Mouse (Mus musculus): ENCODE results near the gene Hopx.
"Not testable (repeated sequence)": the region's sequence is repeated elsewhere in the genome, so short reads cannot be mapped to it uniquely, and the experiment has no call there.

Gene Hopx

DNA sequence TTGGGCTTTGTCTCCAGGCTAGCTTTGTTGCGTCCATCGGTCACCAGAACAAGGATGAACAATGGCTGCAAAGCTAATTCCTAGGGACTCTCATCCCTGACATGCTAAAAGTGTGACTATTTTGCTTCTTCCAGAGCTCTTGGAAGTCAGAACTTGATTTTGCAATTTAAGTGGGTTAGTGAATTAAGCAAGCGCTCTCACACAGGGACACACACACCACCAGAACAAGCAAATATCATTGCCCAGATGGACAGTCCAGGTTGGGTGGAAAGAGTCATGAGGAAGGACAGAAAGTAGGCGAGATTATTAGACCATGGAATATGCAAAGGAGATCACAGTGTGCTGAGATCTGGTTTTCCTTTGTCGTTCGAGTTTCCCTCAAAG lies 14.9 kb downstream of the Hopx start:
- no peak for DNase-seq (ENCODE audit: low spot score)

GRCm38 (mm10) chr5:77099317-77099996 lies 15.5 kb downstream of the Hopx start:
- DNase-seq (ENCODE audit: low spot score) = no peak

GRCm38 (mm10) chr5:77098874-77099273 lies 16.0 kb downstream of the Hopx start:
- DNase-seq (ENCODE audit: low spot score) = no peak

GRCm38 (mm10) chr5:77097686-77098085 lies 17.2 kb downstream of the Hopx start:
- no peak for DNase-seq (ENCODE audit: low spot score)

- not testable (repeated sequence) for DNase-seq (ENCODE audit: low spot score)
Measured at GRCm38 (mm10) chr5:77096194-77096593, 18.7 kb downstream of the Hopx start.

GRCm38 (mm10) chr5:77094510-77095491 lies 20.1 kb downstream of the Hopx start:
- DNase-seq (ENCODE audit: low spot score) = peak; percentile 80

DNA sequence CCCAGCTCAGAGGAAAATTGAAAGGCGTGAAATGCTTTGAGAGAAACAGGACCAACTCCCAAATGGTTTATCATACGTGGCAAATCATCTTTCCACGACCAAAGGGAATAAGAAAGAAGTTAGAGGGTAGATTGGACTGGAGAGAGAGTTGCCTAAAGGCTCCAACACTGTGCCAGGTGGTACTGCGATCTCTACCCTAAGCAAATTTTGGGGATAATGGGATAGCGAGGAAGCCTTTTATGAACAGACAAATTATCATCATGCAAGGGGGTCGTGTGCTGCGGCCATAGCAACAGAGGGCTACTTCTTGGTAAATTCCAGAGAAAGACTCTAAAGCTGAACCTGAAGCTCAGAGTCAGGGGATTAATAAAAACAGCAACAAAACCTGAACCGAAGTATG lies 21.0 kb downstream of the Hopx start:
- DNase-seq (ENCODE audit: low spot score) = no peak

DNA sequence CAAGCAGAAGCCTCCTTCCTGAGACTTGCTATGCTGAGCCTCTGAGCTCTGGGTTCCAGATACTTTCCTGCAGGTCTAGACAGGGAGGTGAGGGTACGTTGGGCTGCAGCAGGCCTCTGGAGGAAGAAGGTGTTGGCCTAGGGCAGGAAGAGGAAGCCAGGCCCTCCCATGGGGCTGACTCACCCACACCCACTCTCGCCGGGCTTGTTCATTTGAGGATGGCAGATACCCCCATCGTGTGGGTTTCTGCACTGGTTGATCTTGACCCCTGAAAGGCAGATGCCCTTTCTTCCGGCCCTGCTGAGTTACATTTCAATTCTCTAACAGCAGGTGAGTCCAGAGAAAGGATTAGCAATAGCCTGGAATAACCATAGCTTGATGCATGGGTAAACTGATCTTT lies 22.4 kb downstream of the Hopx start:
- DNase-seq (ENCODE audit: low spot score) = no peak

DNA sequence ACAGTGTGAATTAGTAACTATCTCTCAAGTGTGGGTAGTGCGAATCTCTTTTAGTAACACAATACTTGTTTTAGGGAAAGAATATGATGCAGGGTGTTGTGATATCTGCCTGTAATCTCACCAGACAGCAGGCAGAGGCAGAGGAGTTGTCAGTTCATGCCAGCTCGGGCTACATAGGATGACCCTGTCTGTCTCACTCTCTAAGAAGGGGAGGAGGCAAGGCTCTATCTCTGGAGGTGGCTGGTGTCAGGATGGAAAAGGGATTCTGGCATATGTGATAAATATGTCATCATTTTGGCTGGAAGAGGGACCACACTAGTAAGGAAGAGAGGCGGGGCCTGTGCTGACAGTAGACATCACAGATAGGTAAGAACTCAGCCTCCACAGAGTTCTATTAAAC lies 23.0 kb downstream of the Hopx start:
- DNase-seq (ENCODE audit: low spot score) = no peak

DNA sequence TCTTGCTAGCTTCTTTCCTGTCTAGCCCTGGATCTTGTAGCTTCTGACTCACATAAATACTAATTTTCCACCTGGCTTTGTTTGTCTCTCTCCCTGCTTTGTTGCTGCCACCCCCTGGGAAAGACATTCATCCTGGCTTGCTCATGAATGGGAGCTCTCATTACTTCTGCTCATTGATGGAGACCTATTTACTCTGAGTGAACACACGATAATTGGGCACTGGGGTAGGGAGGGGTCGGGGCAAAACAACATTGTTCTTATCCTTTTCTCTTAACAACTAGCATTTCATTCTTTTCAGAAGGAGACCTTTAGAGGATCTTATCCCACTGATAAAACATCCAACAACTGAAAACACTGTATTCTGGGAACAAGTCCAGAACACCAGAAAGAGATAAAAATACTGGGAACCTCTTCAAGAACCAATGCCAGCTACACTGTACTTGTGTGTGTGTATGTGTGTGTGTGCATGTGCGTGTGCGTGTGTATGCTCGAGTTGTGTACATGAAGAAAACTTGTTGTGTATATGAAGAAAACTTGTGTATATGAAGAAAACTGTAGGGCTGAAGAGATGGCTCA lies 24.3 kb downstream of the Hopx start:
- no peak for DNase-seq (ENCODE audit: low spot score)

DNA sequence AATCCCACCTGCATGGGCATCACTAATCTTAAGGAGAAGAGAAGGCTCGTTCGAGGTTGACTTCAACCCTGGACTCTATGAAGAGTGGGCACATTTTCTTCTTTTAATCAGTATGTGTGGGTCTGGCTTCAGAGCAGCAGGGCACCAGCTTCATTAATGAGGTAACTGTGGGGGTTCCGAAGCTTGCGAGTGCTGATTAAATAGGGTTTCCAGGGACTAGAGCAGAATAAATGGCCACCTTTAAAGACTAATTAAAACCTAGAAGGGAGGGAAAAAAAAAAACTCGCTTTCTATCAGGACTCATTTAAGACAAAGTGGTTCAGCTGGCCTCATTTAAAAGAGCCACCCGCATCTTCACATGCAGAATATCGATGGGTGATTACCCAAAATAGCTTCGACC lies 25.0 kb downstream of the Hopx start:
- DNase-seq (ENCODE audit: low spot score) = no peak

GRCm38 (mm10) chr5:77089294-77089693 lies 25.6 kb downstream of the Hopx start:
- DNase-seq (ENCODE audit: low spot score) = peak; percentile 57

DNA sequence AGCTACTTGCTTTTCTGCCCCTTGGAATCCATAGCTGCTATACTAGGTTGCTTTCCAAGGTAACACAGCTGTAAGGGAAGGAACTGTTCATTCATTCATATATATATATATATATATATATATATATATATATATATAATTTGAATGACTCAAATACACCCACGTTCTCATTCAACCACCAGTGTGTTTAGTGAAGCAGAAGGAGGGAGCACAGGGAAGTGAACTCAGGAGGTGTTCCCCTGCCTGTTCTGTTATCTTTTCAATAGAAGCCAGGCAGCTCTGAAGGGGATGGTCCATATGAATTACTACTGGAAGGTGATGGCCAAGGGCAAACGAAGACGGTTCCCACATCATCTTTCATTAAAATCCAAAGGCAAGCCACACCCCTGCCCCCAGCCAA lies 27.8 kb downstream of the Hopx start:
- DNase-seq (ENCODE audit: low spot score) = no peak

DNA sequence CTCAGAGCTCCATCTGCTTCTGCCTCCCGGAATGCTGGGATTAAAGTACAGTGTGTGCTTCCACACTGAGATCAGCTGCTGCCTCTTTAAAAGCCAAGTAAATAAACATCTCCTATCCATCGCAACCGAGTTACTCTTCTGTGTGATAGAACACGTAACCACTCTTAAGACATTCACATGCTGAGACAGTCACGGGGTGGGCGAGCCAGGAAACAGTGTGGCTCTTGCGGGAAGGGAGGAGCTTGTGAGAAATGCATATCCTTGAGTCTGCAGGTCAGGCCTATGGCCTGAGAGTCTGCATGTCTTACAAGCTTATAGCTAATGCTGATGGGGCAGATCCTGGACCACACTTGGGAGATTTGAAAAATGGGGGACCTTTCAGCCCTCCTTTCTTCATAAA lies 28.4 kb downstream of the Hopx start:
- no peak for DNase-seq (ENCODE audit: low spot score)

- no peak for DNase-seq (ENCODE audit: low spot score)
Measured at GRCm38 (mm10) chr5:77085753-77086450, 29.0 kb downstream of the Hopx start.

- no peak for DNase-seq (ENCODE audit: low spot score)
Measured at GRCm38 (mm10) chr5:77084418-77084817, 30.5 kb downstream of the Hopx start.

DNA sequence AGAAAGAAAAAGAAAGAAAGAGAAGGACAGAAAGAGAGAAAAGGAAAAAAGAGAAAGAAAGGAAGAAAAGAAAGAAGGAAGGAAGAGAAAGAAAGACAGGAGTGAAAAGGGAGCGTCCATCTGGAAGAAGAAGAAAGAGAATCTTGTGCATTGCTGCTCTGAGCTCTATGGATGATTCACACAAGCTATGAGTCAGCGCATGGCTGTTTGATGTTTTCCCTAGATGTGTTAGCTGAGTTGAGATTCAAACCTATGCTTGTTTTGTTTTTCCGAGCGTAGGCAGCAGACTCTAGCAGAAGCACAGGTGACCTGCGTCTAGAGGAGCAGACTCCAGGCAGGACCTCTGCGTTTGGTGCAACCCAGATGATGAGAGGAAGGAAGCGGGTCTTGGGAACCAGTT lies 32.2 kb downstream of the Hopx start:
- no peak for DNase-seq (ENCODE audit: low spot score)

- DNase-seq (ENCODE audit: low spot score) = no peak
Measured at GRCm38 (mm10) chr5:77080761-77081160, 34.2 kb downstream of the Hopx start.

- no peak for DNase-seq (ENCODE audit: low spot score)
Measured at GRCm38 (mm10) chr5:77075951-77076350, 39.0 kb downstream of the Hopx start.

- DNase-seq (ENCODE audit: low spot score) = peak; percentile 38
Measured at GRCm38 (mm10) chr5:77074914-77075313, 40.0 kb downstream of the Hopx start.

DNA sequence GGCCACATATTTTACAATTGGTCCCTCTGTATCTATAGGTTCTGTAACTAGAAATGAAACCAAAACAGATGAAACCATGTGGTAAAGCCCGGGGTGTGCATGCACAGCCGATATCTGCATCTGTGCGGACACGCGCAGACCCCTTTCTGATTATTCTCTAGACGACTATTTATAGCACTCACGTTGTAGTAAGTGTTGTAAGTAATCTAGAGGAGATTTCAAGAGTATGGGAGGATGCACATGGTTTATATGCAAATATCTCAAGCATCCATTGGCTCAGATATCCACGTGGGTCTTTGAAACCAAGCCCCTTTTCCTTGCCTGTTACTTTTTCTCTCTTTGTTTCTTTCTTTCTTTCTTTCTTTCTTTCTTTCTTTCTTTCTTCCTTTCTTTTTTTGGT lies 41.1 kb downstream of the Hopx start:
- DNase-seq (ENCODE audit: low spot score) = no peak

- DNase-seq (ENCODE audit: low spot score) = no peak
Measured at GRCm38 (mm10) chr5:77071626-77072025, 43.3 kb downstream of the Hopx start.
